Mouse (Mus musculus): ENCODE measurements around the gene Hrh3.

The Hrh3 gene

DNA sequence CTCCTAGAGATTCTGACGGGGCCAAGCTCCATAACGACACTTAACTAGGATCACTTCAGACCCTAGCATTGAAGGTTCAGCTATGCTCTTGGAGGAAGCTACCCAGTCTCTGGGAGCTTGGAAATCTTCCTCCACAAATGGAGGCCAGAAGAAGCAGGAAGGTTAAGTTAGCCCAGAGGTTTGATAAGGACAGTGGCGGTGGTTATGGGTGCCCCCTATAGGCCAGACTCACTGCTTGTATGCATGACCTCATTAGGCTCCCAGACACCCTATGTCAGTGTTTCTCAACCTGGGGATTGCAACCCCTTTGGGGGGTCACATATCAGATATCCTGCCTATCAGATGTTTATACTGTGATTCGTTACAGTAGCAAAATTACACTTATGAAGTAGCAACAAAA lies 2.8 kb upstream of the Hrh3 start:
- DNase-seq (ENCODE audit: low spot score in 2 of 2) = no peak

DNA sequence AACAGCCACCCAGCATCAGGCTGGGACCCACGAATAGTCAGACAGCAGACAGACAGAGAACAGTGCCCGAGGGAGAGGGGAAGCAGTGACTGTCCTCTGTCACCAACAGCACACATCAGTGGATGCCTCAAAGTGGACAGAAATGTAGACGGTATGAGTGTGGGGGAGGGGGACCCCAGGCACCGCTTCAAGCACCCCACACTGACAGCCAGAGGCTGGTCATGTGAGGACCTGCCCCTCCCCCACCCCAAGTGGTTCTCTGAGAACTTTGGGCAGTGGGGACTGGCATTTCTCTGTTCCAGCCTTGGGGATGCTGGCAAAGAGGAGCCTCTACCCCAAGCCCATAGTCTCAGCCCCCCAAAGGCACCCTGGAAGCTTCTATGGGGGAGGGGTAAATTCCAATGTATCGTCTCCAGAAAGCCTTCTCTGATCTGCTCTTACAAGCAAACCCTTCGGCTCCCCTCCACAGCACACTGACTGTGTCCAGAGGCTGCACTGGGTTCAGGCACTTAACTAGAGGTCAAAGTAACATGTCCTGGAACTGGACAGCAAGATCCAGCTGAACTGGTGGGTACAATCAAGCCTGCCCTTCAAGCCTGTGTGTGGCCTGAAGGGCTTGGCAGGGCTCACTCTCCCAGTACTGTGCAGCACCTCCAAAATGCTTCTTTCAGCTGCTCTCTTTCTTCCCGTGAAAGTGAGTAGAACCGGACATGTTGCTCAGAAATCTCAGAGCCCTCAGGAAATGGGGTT lies 1.3 kb upstream of the Hrh3 start:
- no peak for DNase-seq (ENCODE audit: low spot score in 2 of 2)

DNA sequence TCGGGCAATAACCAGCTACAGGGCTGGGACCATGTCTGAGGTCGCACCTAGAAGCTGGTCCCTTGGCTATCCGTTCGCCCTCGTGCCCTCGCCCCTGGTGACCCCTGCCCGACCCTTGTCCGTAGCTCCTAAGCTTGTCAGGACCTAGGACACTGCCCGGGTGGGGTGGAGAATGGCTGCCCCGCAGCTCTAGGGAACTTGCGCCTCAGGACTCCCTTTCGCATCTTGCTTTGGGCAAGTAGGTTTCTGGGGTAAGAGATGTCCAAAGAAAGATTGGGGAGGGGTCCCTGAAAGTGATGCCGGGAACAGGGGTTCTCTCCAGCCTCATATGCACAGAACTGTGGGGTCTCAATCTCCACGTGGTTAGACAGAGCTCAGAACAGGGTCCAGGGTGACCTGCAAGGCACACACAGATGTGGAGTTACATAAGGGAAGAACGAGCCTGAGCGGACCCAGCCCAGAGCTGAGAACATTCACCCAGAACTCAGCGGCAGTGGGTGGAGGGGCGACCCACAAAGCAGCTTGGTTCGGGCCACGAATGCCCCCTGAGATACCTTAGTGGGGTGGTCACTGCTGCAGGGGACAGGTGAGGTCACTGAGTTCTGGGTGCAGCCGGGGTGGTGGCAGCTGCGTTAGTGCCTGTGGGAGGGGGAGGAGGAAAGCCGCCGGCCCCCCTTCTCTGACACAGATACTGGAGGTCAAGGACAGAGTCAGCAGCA lies 530 bp upstream of the Hrh3 start:
- DNase-seq (ENCODE audit: low spot score in 2 of 2) = no peak

DNA sequence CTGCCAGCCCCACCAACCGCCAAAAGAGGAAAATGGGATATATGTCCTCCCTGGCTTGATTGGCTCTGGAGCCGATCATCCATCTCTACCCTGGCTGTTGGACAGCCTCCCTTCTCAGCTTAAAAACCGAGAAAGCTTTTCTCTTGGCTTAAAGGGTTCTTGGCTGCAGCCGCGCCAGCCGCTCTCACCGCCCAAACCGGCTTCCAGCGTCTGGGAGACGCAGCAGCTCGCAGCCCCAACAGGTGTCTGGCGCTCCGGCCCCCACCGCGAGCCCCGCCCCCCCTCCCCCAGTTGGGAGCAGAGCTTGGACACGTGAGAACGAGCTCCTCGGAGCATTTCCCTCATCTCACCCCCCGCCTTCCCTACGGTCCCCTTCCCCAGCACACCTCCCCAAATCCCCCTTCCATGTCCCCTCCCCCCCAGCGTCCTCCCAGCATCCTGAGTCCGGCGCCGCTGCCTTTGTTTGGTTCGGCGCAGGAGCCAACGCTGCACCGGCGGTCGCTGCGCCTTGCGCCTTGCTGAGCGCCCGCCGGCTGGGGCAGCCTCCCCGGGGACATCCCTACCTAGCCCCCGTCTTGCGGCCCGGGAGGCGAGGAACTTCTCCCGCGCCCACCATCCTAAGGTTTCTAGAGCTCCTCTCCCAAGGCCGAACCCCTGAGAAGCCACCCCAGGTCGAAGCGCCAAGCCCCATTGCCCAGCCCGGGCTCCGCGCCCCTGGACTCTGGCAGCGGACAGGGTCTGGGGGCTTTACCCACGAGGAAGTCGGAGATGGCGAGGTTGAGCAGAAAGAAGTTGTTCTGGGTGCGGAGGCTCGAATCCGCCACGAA lies 924 bp downstream of the Hrh3 start:
- DNase-seq (ENCODE audit: low spot score in 2 of 2) = no peak

DNA sequence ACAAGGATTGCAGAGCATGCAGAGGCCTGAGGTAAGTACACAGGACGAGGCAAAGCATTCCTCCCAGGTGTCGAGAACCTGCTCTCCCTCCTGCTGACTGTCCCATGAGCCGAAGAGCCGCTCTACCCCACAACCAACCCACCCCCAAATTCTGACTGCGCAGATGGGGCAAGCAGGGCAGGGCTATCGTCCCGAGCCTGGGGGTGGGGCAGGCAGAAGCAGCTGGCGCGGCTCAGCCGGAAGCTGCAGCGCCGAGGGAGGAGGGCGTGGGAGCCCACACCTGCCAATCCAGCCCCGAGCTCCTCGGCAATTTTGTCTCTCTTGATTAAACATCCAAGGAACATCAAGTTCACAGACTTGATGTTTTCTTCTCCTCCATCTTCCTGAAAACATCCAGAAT lies 4.8 kb downstream of the Hrh3 start:
- no peak for DNase-seq (ENCODE audit: low spot score in 2 of 2)

DNA sequence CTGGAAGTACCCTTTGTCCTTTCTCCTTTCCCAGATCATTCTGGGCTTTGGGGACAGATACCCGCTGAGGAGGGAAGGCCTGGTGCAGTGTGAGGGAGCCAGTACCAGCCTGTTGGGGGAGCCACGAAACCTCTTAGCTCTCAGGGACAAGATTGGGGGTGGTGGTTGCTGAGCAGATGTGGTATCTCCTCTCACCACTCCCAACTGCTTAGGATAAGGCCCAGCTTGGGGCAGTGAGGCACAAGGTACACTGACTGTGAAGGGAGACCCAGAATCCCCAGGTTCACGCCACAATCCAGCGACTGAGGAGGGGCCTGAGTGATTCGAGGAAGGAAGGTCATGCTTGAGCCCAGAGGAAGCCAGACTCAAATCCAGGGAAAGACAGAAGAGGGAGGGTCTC lies 6.1 kb downstream of the Hrh3 start:
- no peak for DNase-seq (ENCODE audit: low spot score in 2 of 2)

DNA sequence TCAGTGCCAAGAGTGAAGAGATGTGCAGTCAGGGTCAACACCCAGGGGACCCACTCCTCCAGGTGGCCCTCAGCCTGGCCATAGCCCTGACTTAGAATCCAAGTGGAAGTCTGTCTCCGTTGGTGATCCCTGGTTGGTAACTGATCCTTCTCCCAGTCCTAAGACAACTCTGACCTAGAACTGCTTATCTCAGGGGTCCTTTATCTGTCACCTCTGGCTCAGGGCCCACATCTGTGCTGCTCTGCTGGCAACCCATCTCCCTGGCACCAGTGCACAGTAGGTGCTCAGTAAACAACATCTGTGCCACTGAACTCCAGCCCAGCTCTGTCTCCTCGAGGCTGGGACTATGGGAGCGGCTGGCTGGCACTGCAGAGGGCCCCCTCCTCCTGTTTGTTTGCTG lies 6.7 kb downstream of the Hrh3 start:
- no peak for DNase-seq (ENCODE audit: low spot score in 2 of 2)

DNA sequence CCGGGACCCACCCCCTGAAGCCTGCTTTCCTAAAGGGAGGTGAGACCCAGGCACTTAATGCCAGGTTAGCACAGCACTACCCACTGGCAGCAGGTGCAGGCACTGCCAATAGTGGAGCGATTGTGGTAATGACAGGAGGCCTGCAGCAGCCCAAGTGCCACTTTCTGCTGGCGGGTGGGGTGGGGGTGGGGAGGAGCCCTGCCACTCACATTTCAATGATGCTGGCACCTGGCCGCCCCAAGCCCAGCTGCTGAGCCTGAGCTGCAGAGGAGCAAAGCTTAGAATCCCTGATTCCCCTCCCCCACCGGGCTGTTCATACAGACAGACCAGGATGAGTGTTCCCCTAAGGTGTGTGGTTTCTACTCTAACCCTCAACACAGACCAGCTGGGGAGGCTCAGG lies 8.6 kb downstream of the Hrh3 start:
- no peak for DNase-seq (ENCODE audit: low spot score in 2 of 2)

DNA sequence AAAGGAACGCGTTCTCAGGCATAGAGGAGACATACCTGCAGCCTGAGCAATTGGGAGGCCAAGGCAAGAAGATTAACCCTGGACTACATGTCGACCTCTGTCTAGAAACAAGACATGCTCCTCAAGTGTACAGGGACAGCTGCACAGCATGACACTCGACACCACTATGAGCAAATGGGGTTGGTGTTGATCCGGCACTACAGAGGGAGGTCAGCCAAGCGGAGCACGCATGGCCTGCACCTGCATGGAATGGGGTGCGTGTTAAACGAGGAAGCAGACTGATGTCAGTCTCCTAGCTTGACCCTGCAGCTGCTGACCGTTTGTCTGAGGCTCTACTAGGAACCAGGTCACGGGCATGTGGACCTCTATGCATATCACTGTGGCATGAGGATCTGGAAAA lies 14.0 kb downstream of the Hrh3 start:
- no peak for DNase-seq (ENCODE audit: low spot score in 2 of 2)

DNA sequence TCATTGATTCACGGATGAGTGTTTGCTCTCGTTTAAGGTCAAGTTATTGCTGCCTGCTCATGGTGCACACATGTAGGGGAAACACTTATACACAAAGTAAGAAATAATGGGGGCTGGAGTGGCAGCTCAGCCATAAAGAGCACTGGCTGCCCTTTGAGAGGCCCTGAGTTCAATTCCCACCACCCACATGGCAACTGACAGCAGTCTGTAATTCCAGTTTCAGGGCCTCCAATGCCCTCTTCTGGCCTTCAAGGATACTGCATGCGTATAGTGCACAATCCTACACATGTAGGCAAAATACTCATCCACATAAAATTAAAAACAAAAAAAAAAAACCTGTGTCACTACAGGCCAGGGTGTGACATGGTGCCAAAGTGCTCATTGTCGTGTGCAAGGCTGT lies 16.8 kb downstream of the Hrh3 start:
- DNase-seq (ENCODE audit: low spot score in 2 of 2) = no peak

DNA sequence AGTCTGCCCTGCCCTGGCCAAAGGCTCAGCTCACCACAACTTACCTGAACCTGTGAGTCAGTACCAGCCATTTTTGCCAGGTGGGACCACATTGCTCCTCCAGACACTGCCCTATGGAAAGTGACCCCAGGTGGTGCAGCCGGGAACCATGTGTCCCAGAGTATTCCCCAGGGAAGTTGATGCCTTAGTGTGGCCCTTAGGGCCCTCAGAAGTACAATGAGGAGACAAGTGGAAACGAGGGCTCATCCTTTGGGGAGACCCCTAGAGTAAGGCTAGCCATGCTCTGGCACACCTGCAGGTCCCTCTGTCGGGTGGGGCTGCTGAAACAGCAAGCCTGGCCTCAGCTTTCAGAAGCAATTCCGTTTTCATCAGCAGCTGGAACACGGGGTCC lies 17.7 kb downstream of the Hrh3 start:
- no peak for DNase-seq (ENCODE audit: low spot score in 2 of 2)

DNA sequence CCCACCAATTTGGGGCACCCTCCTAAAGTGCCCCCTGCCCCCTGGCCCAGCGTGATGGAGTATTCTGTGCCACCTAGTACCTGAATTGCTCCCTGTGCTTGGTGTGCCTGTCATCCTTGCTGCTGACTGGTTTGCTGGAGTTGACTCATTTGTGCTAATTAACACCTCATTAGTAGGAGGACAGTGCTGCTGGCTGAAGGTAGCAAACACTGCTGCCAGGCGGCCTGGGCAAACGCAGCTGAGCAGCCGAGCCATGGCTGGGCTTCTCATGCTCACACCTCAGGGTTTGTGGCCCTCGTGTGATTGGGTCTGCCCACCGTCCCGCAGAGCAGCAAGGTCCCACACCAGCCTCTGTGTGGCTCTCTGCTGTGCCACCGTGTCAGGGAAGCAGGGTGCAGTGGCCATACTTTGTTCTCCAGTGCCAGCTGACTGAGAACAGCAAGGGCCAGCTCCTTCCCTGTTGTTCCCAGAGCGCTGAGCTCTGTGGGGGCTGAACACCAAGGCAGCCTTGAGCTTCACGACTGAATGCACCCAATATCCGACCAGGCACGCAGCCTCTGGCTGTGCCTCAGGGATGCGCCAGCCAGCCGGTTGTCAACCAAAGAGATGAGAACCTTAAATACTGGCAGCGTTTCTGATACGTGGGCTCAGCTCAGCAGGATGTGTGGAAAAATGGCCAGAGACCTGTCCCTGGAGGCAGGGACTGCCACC lies 18.2 kb downstream of the Hrh3 start:
- no peak for DNase-seq (ENCODE audit: low spot score in 2 of 2)

DNA sequence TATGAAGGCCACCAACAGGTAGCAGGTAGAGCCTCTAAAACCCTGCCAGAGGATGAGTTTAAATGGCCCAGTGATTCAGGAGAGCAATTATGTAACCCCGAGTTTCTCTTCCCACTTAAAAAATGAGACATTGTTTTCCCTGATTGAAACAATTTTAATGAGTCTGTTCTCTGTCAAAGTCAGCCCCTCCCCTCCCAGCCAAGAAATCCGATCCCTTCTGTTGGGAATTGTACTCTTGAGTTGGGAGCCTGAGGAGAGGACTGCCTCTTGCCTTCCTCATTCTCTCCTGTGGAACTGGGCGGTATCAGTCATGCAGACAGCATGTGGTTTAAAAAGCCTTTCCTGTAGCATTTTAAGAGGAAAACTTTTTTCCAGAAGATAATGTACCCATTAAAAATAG lies 19.7 kb downstream of the Hrh3 start:
- DNase-seq (ENCODE audit: low spot score in 2 of 2) = no peak

DNA sequence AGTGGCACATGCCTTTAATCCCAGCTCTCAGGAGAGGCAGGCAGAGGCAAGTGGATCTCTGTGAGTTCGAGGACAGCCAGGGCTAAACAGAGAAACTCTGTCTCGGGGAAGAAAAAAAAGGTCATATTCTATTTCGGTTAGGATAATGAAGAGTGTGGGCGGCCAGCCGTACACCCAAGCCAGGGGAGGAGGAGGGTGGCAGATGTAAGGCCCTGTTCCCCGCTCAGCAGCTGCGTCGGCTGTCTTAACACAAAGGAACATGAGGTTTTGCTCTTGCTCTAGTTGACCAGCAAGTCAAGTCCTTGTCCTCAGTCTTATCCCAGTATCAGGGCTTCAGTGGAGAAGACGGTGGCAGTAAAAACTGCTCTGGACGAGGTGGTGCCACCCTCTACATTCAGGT lies 21.2 kb downstream of the Hrh3 start:
- no peak for DNase-seq (ENCODE audit: low spot score in 2 of 2)

DNA sequence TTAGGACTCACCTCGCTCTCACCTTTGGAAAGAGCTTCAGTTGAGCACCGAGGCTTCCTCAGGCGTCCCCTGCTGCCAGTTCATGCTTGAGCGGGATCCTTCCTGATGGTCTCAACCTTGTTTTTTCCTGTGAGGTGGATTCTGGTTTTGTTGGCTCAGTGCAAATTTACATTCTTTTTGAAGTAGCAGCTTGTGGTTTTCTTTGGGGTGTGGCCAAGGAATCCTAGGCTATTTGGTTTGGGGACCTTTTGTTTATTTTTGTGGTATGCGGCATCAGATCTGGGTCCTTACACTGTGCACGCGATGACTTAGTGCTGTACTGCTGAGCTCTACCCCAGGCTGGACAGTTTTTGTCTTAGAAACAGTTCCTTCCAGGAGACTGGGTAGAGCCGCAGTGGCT lies 23.6 kb downstream of the Hrh3 start:
- no peak for DNase-seq (ENCODE audit: low spot score in 2 of 2)

DNA sequence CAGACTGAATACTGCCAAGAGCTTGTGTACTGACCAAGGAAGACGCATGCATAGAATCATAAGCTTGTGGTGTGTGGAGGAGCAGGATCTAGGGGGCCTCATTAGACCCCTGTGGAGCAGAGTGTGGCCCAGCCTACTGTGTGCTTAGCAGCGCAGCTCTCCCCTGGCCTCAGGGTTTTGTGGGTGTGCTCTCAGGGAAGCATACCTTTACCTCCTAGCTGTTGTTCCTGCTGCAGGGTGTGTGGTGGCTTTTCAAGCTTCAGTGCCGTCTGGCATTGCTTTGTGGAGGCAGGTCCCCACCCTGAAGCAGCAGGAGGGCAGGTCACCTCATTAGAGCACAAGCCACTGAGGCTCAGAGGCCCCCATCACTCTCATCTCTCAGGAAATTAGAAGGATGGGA lies 26.7 kb downstream of the Hrh3 start:
- no peak for DNase-seq (ENCODE audit: low spot score in 2 of 2)

DNA sequence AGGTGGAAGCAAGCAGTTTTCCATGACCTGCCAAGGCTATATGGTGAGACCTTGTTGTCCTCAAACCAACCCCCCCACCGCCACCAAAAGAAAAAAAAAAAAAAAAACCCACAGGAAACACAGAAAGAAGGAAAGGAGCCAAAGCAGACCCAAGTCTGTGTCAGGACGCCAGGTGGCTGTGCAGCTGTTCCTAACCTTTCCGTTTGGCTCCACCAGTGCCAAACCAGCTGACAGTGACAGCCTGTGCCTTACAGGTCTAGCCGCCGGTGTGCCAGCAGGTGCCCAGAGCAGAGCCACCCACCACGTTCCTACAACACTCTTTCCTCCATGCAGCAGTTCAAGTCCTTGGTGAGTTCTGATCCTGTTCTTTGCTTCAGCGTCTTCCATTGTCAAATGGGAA lies 31.4 kb downstream of the Hrh3 start:
- DNase-seq (ENCODE audit: low spot score in 2 of 2) = no peak

DNA sequence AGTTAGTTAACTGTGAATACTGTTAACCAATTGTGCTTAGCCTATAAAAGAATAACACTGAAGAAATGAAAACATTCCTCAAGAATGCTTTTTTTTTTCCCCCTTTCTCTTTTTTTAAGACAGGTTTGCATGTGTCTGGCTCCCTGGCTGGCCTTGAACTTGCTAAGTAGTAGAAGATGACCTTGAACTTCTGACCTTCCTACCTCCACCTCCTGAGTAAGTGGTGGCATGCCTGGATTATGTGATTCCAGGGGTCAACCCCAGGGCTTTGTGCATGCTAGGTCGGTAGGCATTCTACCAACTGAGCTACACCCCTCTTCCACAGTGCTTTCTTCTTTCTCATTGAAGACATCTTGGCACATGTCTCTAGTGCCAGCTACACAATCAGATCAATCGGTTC lies 32.6 kb downstream of the Hrh3 start:
- DNase-seq (ENCODE audit: low spot score in 2 of 2) = no peak

DNA sequence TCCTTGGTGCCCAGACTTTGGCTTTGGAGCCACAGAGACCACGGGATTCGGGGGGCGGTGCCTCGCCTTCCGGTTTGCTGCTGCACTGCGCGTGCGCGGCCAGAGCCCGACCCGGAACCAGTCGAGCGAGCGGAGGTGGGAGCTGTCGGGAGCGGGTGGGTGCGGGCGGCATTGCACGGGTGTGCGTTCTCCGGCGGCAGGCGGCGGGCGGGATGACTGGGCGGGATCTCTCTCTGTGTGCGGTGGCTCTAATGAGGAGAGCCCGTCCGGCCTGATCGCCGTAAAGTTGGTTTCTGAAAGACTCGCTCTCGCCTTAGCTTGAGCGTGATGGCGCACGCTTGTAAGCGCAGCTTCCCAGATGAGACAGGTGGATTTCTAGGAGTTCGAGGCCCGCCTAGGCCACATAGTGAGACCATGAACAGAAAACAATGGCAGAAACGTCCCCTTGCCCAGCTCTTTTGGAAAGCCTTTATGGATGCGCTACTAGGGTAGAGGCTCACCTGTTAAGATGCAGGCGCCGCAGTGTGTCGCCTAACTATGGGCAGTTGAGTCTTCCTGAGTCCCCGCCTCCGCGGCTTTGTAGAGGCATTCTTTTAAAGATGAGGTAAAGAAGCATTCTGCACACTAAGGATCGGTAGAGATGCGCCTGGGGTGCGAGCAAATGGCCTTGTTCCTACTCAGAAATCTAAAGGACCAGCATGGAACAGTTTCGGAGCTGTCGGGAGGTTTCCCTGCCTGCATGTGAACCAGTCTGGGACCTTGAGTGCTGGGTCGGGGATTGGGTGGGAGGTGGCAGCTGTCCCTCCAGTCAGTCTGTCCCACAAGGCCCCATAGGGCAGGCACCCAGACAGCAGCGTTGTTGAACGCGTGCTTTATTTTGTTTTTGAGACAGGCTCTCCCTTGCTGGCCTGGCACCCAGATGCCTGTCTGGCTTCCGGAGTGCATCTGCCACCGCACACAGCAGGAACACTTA lies 33.5 kb downstream of the Hrh3 start, which contains the start of gene Mtg2:
Gene Mtg2 (plus strand): TSS at position 108 of the 973 bp plus-strand sequence.
- DNase-seq (ENCODE audit: low spot score in 2 of 2) = peak; percentile 88 to 96

DNA sequence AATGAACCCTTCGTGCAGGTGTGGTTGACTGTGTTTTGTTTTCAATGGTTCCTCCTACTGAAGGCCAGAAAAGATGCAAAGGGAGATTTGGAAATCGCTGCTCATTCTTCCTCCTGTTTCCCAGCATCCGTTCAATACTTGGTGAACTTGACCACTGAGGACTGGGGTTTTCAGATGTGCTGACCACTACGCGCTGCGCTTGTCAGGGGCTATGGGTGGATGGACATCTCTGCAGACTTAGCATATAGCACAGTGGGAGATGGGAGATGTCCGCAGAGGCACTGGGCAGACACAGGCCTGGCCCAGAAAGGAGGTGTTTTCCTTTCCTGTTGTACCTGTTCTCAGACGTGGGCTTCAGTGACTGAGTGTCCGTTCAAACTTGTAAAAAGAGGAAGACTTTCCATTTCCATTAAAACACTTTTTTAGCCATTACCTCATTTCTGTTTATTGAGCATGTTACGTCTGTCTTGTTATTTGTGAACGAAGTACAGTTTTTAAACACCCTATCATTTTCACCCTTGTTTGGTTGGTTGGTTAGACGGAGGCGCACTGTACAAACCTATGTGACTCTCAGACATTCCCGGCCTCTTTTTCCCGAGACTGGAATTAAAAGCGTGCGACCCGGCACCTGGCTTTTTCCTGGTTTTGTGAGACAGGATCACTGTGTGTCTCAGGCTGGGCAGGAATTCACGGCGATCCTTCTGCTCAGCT lies 34.4 kb downstream of the Hrh3 start:
- DNase-seq (ENCODE audit: low spot score in 2 of 2) = no peak

All from left cerebral cortex, adult 9 months (tissue).